Mouse (Mus musculus): ENCODE measurements around the gene Nfix.

The Nfix gene

DNA sequence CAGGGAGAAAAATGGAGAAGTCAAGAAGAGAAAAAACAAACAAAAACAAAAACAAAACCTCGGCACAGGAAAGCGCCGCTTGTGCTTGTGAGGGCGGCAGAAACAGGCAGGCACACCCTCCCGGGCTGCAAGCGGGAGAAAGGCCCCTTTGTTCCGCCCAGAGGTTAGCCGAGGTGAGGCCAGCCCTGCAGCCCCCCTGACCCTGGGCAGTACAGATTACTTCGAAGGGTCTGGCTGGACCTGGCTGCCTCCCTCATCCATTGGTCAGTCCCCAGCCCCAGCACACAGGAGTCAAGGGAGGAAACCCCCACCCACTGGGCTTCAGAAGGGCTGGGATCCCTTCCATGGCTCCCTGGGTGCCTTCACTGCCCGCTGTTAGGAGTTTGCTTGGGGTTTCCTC is 61.9 kb downstream of the Nfix start:
- TF ChIP-seq NANOG (IDR thresholded peaks at IDR 0.05; ENCODE audit: borderline replicate concordance, low read length) (no peak), CTCF (conservative IDR thresholded peaks at IDR 0.05; ENCODE audit: low read length) (no peak), POU5F1 (IDR thresholded peaks at IDR 0.05; ENCODE audit: borderline replicate concordance, low read length) (no peak)
- peak overlapping the region; percentile 57 for H3K4me3 ChIP-seq (replicated peaks; ENCODE audit: low read length)
- no peaks in the 10 kb centered on the region for H3K9me3 ChIP-seq (ENCODE audit: low read length)
- H3K27me3 ChIP-seq (ENCODE audit: insufficient read depth, low read length): peaks cover 96% of the 10 kb centered on the region
- no peaks in the 10 kb centered on the region for H3K36me3 ChIP-seq (ENCODE audit: insufficient read depth, low read length)
- peaks cover 63% of the 10 kb centered on the region for H3K4me1 ChIP-seq (replicated peaks; ENCODE audit: low read depth, low read length)

DNA sequence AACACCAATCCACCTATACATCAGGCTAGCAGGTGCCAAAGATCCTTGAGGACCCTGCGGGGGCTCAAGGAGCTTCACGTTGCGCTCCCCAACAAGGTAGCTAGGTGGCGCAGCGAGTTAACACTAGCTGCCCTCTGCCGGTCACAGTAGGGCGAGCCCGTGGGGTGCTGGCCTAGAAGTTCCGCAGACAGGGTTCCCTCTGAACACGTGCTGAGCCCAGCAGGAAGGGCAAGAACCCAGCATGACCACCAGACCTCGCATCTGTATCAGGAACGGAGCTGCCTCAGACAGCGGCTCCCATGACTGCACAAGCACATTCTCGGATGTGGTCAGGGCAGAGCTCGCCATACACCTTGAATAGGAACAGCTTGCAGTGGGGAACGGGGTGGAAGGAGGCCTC is 62.5 kb downstream of the Nfix start:
- peak overlapping the region; percentile 57 for H3K4me3 ChIP-seq (replicated peaks; ENCODE audit: low read length)
- peaks cover 96% of the 10 kb centered on the region for H3K27me3 ChIP-seq (ENCODE audit: insufficient read depth, low read length)
- H3K9me3 ChIP-seq (ENCODE audit: low read length): no peaks in the 10 kb centered on the region
- H3K4me1 ChIP-seq (replicated peaks; ENCODE audit: low read depth, low read length): peaks cover 57% of the 10 kb centered on the region
- no peaks in the 10 kb centered on the region for H3K36me3 ChIP-seq (ENCODE audit: insufficient read depth, low read length)
- no peak for TF ChIP-seq NANOG (IDR thresholded peaks at IDR 0.05; ENCODE audit: borderline replicate concordance, low read length)
- no peak for TF ChIP-seq POU5F1 (IDR thresholded peaks at IDR 0.05; ENCODE audit: borderline replicate concordance, low read length)
- peak; percentile 86 for TF ChIP-seq CTCF (conservative IDR thresholded peaks at IDR 0.05; ENCODE audit: low read length)

DNA sequence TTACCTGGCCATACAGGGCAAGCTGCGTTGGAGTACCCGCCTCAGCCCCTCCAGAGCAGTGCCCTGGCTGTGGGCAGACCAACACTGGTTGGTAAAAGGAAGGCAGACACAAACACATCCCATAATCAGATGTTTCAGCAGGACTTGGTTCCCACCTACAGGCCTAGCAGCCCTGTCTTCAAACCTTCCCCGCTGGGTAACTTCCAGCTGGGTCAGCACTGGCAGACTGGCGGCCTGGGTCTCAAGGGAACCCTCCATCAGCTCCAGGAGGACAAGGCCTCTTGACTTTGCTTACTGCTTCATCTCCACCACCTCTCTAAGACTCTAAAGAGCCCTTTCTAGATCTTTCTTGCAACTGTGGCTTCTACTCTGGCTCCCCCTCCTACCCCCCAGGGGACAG is 63.6 kb downstream of the Nfix start:
- peaks cover 92% of the 10 kb centered on the region for H3K27me3 ChIP-seq (ENCODE audit: insufficient read depth, low read length)

DNA sequence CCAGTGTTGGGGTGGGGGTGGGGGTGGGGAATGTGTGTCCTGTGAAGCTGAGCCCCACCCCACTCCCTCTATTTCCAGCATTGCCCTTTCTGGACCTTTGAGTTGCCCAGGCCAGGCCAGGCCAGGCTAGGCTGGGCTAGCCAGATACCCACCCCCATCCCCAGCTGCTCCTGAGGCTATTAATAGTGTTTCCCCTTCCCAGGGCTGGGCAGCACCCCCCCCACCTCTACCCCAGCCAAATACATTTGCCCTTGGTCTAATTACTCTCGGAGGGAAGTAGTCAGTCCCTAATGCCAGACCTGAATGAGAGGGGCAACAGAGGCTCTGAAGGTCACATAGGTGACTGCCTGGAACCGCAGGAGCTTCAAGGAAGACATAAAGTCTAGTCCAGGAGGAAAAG is 64.5 kb downstream of the Nfix start:
- Histone ChIP-seq H3K4me1 (replicated peaks; ENCODE audit: low read depth, low read length) (peaks cover 45% of the 10 kb centered on the region), H3K9me3 (ENCODE audit: low read length) (no peaks in the 10 kb centered on the region), H3K36me3 (ENCODE audit: insufficient read depth, low read length) (no peaks in the 10 kb centered on the region), H3K27me3 (ENCODE audit: insufficient read depth, low read length) (peaks cover 89% of the 10 kb centered on the region), H3K4me3 (replicated peaks; ENCODE audit: low read length) (no peak overlapping the region)
- TF ChIP-seq CTCF (conservative IDR thresholded peaks at IDR 0.05; ENCODE audit: low read length) (no peak), POU5F1 (IDR thresholded peaks at IDR 0.05; ENCODE audit: borderline replicate concordance, low read length) (no peak), NANOG (IDR thresholded peaks at IDR 0.05; ENCODE audit: borderline replicate concordance, low read length) (no peak)

More for the DNA sequence above, 63.6 kb downstream of the Nfix start:
- H3K4me1 ChIP-seq (replicated peaks; ENCODE audit: low read depth, low read length): peaks cover 46% of the 10 kb centered on the region
- H3K9me3 ChIP-seq (ENCODE audit: low read length): no peaks in the 10 kb centered on the region
- TF ChIP-seq NANOG (IDR thresholded peaks at IDR 0.05; ENCODE audit: borderline replicate concordance, low read length) (no peak), CTCF (conservative IDR thresholded peaks at IDR 0.05; ENCODE audit: low read length) (no peak), POU5F1 (IDR thresholded peaks at IDR 0.05; ENCODE audit: borderline replicate concordance, low read length) (no peak)
- H3K36me3 ChIP-seq (ENCODE audit: insufficient read depth, low read length): no peaks in the 10 kb centered on the region
- H3K4me3 ChIP-seq (replicated peaks; ENCODE audit: low read length): no peak overlapping the region

DNA sequence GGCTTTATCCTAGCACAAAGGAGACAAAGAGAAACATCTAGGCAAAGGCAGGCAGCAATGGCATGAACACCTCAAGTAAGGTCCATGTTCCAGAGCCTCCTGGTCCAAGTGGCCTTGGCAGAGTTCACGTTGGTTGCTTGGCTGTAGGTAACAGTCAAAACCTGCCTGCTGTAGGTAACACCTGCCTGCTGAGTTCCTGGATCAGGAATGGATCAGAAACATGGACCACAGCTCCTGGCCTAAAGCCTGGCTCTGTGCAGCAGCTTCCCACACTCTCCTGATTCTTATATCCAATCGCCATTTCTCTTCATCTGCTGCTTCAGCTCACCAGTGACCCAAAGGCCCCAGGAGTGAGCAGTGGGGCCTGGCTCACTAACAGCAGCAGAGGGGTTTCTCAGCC is 65.5 kb downstream of the Nfix start:
- Histone ChIP-seq H3K9me3 (ENCODE audit: low read length) (no peaks in the 10 kb centered on the region), H3K4me3 (replicated peaks; ENCODE audit: low read length) (no peak overlapping the region), H3K36me3 (ENCODE audit: insufficient read depth, low read length) (no peaks in the 10 kb centered on the region), H3K4me1 (replicated peaks; ENCODE audit: low read depth, low read length) (peaks cover 44% of the 10 kb centered on the region), H3K27me3 (ENCODE audit: insufficient read depth, low read length) (peaks cover 79% of the 10 kb centered on the region)
- TF ChIP-seq POU5F1 (IDR thresholded peaks at IDR 0.05; ENCODE audit: borderline replicate concordance, low read length) (no peak), CTCF (conservative IDR thresholded peaks at IDR 0.05; ENCODE audit: low read length) (no peak), NANOG (IDR thresholded peaks at IDR 0.05; ENCODE audit: borderline replicate concordance, low read length) (no peak)

DNA sequence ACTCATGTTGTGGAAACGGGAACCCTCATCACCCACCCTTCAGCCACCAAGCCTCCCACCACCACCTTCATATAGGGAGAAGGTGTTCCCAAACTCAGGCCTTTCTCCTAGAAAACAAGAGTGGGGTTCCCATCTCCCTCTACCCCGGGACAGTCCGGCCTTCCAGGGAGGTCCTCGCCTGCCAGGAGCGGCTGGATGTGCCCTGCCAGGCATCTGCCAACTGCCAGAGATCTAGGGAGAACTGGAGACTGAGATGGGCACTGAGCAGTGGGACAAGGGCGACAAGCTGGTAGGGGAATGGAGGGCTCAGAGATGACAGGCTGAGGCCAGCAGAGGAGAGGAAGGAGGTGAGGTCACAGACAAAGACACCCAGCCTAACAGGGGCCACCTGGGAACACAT is 66.2 kb downstream of the Nfix start:
- H3K27me3 ChIP-seq (ENCODE audit: insufficient read depth, low read length): peaks cover 72% of the 10 kb centered on the region
- TF ChIP-seq POU5F1 (IDR thresholded peaks at IDR 0.05; ENCODE audit: borderline replicate concordance, low read length): no peak
- no peak for TF ChIP-seq CTCF (conservative IDR thresholded peaks at IDR 0.05; ENCODE audit: low read length)
- no peak for TF ChIP-seq NANOG (IDR thresholded peaks at IDR 0.05; ENCODE audit: borderline replicate concordance, low read length)
- no peaks in the 10 kb centered on the region for H3K36me3 ChIP-seq (ENCODE audit: insufficient read depth, low read length)
- no peaks in the 10 kb centered on the region for H3K9me3 ChIP-seq (ENCODE audit: low read length)
- peaks cover 42% of the 10 kb centered on the region for H3K4me1 ChIP-seq (replicated peaks; ENCODE audit: low read depth, low read length)
- H3K4me3 ChIP-seq (replicated peaks; ENCODE audit: low read length): no peak overlapping the region

DNA sequence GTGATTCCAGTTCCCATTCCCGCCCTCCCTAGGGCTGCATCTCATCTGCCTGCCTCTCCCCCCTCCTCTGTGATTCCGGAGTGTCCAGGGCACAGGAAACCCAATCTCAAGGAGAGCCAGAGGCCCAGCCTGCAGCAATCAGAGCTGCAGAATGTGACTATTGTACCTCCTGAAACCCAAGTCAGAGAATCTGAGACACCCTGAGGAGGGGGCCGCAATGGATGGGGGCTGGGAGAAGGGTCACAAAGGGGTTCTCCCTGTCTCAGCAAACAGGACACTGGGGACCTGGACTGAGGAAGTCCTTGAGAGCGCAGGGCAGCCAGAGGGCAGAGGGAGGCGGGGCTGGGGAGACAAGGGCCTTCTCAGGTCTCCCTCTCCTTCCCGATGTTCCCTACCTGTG is 67.1 kb downstream of the Nfix start:
- TF ChIP-seq CTCF (conservative IDR thresholded peaks at IDR 0.05; ENCODE audit: low read length) (no peak), NANOG (IDR thresholded peaks at IDR 0.05; ENCODE audit: borderline replicate concordance, low read length) (no peak), POU5F1 (IDR thresholded peaks at IDR 0.05; ENCODE audit: borderline replicate concordance, low read length) (no peak)
- Histone ChIP-seq H3K4me1 (replicated peaks; ENCODE audit: low read depth, low read length) (peaks cover 33% of the 10 kb centered on the region), H3K4me3 (replicated peaks; ENCODE audit: low read length) (no peak overlapping the region), H3K27me3 (ENCODE audit: insufficient read depth, low read length) (peaks cover 69% of the 10 kb centered on the region), H3K36me3 (ENCODE audit: insufficient read depth, low read length) (no peaks in the 10 kb centered on the region), H3K9me3 (ENCODE audit: low read length) (no peaks in the 10 kb centered on the region)

DNA sequence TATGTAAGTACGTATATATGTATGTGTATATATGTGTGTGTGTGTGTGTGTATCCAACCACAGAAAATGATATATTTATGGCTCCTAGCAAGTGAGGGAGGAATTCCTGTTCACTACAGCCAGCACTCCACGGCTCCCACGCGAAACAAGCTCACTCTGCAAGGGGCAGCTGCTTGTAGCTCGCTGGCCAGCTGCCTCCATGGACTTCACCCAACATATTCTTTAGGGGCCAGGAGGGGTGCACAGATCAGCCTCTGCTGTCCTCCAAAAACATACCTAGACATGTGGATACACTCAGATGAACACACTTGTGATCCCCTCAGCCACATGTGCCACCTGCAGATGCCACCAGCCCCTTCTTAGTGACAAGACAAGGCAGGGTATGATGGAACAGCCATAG is 67.6 kb downstream of the Nfix start:
- TF ChIP-seq NANOG (IDR thresholded peaks at IDR 0.05; ENCODE audit: borderline replicate concordance, low read length) (no peak), POU5F1 (IDR thresholded peaks at IDR 0.05; ENCODE audit: borderline replicate concordance, low read length) (no peak), CTCF (conservative IDR thresholded peaks at IDR 0.05; ENCODE audit: low read length) (no peak)

More for the DNA sequence above, 67.6 kb downstream of the Nfix start:
- no peaks in the 10 kb centered on the region for H3K36me3 ChIP-seq (ENCODE audit: insufficient read depth, low read length)
- no peak overlapping the region for H3K4me3 ChIP-seq (replicated peaks; ENCODE audit: low read length)
- H3K27me3 ChIP-seq (ENCODE audit: insufficient read depth, low read length): peaks cover 66% of the 10 kb centered on the region
- H3K4me1 ChIP-seq (replicated peaks; ENCODE audit: low read depth, low read length): peaks cover 28% of the 10 kb centered on the region
- H3K9me3 ChIP-seq (ENCODE audit: low read length): no peaks in the 10 kb centered on the region
